Mouse (Mus musculus) liver, embryonic 14.5 days (tissue): ENCODE results near the gene Tmc6. TPM values are rescaled to one million over a fixed set of nuclear protein-coding genes. Genes with fewer than 3 reads are reported as not detected.

ENCODE experiments used
- ATAC-seq: fragments of 200-750 bp; cut with Nextera tagmentation; 2 replicates; pipeline ENCODE4 v1.8.0; 2017; ENCODE audit warnings: moderate number of reproducible peaks, mild to moderate bottlenecking, moderate library complexity; ENCODE audit not compliant: insufficient read depth
- DNase-seq, 3 experiments: peaks; one replicate each; pipeline ENCODE4 v3.0.0-alpha.2; 2012 to 2013; ENCODE audit warnings: low read depth in 3 of 3, low spot score in 3 of 3
- H3K27ac ChIP-seq: fragments of 300-500 bp; sonication (generic); 2 replicates; pipeline ENCODE4 v1.5.1; 2014; ENCODE audit warnings: moderate library complexity, mild to moderate bottlenecking, control low read depth, inconsistent platforms
- H3K27me3 ChIP-seq: fragments of 300-500 bp; sonication (generic); 2 replicates; pipeline ENCODE4 v1.6.1; 2014; ENCODE audit warnings: mild to moderate bottlenecking, low read length, moderate library complexity; ENCODE audit not compliant: control insufficient read depth, insufficient read depth
- H3K36me3 ChIP-seq: fragments of 300-500 bp; sonication (generic); replicated peaks from 2 replicates; pipeline ENCODE4 v1.6.1; 2014; ENCODE audit warnings: low read depth; ENCODE audit not compliant: control insufficient read depth, insufficient read depth
- H3K4me1 ChIP-seq, 2 experiments: fragments of 200-500 bp in 1 of 2; fragments of 300-500 bp in 1 of 2; sonication (generic) in 1 of 2; replicated peaks; 2 replicates each; pipeline ENCODE4 v1.6.1; 2012 to 2014; ENCODE audit warnings: antibody characterized with exemption in 1 of 2, inconsistent platforms in 1 of 2, low read length in 1 of 2; ENCODE audit not compliant: control insufficient read depth in 2 of 2, insufficient read depth in 2 of 2
- H3K4me2 ChIP-seq: fragments of 300-500 bp; sonication (generic); 2 replicates; pipeline ENCODE4 v1.6.1; 2014; ENCODE audit warnings: low read depth, mild to moderate bottlenecking, control low read depth, moderate library complexity
- H3K4me3 ChIP-seq, 2 experiments: fragments of 200-500 bp in 1 of 2; fragments of 300-500 bp in 1 of 2; sonication (generic) in 1 of 2; 2 replicates each; pipeline ENCODE4 v1.5.1; 2012 to 2014; ENCODE audit warnings: low read depth in 2 of 2, low read length in 2 of 2, mild to moderate bottlenecking in 2 of 2, control low read depth in 1 of 2, inconsistent platforms in 1 of 2, moderate library complexity in 1 of 2; ENCODE audit not compliant: insufficient read depth in 1 of 2
- H3K9ac ChIP-seq: fragments of 300-500 bp; sonication (generic); replicated peaks from 2 replicates; pipeline ENCODE4 v1.6.1; 2014; ENCODE audit warnings: mild to moderate bottlenecking, control low read depth, moderate library complexity
- H3K9me3 ChIP-seq: fragments of 300-500 bp; sonication (generic); 2 replicates; pipeline ENCODE4 v1.6.1; 2016; ENCODE audit warnings: low read length, mixed read lengths; ENCODE audit not compliant: control insufficient read depth
- CTCF ChIP-seq: IDR thresholded peaks from 2 replicates; pipeline ENCODE4 v1.5.1; 2016; ENCODE audit warnings: antibody characterized with exemption, low read depth, control low read depth
- EP300 ChIP-seq: IDR thresholded peaks from 2 replicates; pipeline ENCODE4 v1.6.1; 2016; ENCODE audit warnings: antibody characterized with exemption, low read depth
- WGBS: fragments of 180-500 bp; shearing (Covaris S2); extraction: QIAGEN DNeasy Blood & Tissue Kit; methylation state at CpG from one replicate; pipeline ENCODE4 v1.1.7; 2014; ENCODE audit not compliant: insufficient replicate concordance; 5-methylcytosine and 5-hydroxymethylcytosine counted together
- polyA plus RNA-seq, 2 experiments: library from polyadenylated mRNA; depleted of rRNA in 1 of 2; stranded (reverse) in 1 of 2; unstranded in 1 of 2; fragments of >200 nt; fragmentation: Nextera tagmentation in 1 of 2; extraction: Ambion mirVana in 1 of 2; gene quantifications; 2 replicates each; pipeline versions ENCODE4 v1.2.1 to v1.2.3; 2012 to 2014

Tmc6 gene
- polyA plus RNA-seq, 2 experiments, result 40.5 to 51.8 TPM

- no peak overlapping the region for H3K27ac ChIP-seq
- no peak for DNase-seq
- 75% methylated on average over 5 of the region's 5 CpGs for WGBS
- H3K4me3 ChIP-seq, result no peak overlapping the region
- ATAC-seq, result no peak
- no peak overlapping the region for H3K4me2 ChIP-seq
- no peaks in the 10 kb centered on the region for H3K27me3 ChIP-seq
- no peak for TF ChIP-seq CTCF
- no peak for TF ChIP-seq EP300
- H3K36me3 ChIP-seq, result peaks cover 9% of the 10 kb centered on the region
- H3K4me1 ChIP-seq, result peaks cover 0 to 1% of the 10 kb centered on the region in 2 experiments; a peak in 2 of 4 replicates
- no peak overlapping the region for H3K9ac ChIP-seq
- no peaks in the 10 kb centered on the region for H3K9me3 ChIP-seq
Observed at GRCm38 (mm10) chr11:117738123-117738522, 43.9 kb downstream of the Tmc6 start.

DNA sequence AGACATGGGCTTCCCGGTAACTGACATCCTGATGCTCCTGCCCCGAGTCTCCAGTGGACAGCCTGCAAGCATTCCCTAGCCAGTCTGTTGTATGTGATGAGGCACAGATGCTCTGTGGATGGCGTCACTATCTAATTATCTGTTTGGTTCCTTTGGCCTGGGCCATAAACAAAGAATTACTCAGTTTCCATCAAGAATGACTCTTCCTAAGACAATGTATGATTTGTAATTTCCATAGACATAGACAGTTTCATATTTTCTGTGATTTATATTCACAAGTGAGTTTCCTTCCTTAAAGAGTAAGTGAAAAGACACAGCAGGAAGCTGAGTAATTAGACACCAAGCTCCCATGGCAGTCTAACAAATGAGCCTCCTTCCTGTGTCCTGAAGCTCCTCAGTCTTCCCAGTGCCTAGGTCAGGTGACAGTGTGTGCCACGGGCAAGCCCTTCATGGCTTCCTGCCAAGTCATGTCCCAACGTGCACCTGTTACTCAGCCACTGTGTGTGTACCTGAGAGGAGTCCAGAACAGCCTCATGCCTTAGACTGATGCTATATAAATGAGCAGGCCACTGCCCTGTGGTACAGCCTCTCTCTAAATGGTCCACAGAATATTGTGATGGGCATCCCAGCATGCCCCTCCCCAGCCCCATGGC is 45.8 kb downstream of the Tmc6 start:
- Histone ChIP-seq H3K4me1 (no peaks in the 10 kb centered on the region), H3K4me3 (no peak overlapping the region), H3K27me3 (no peaks in the 10 kb centered on the region), H3K27ac (no peak overlapping the region), H3K9ac (no peak overlapping the region), H3K9me3 (no peaks in the 10 kb centered on the region), H3K36me3 (peaks cover 2% of the 10 kb centered on the region), H3K4me2 (no peak overlapping the region)
- ATAC-seq (no peak), DNase-seq (no peak)
- WGBS, result 73% methylated on average over 5 of the region's 5 CpGs
- TF ChIP-seq CTCF, result no peak

DNA sequence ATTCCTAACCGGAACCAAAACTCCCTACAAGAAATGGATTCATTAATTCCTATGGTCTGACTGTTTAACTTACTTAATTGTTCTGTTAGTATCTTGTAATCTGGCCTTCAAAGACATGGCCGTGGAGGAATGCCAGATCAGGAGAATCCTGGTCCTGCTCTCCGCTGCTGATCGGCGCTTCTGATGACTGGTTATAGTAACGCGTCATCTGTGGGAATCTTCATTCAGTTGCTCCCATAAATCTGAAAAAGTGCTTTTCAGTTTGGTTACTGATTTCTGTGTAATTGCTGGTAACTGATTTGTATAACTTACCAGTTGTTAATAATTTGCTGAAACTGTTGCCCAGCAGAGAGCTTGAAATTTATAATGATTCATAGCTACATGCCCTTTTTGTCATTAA is 50.5 kb downstream of the Tmc6 start:
- Histone ChIP-seq H3K27me3 (no peaks in the 10 kb centered on the region), H3K36me3 (peaks cover 2% of the 10 kb centered on the region; the same call in 1 of the 2 replicates), H3K27ac (no peak overlapping the region), H3K4me1 (peaks cover 0 to 2% of the 10 kb centered on the region in 2 experiments; a peak in 1 of 4 replicates), H3K4me2 (no peak overlapping the region), H3K4me3 (no peak overlapping the region), H3K9ac (no peak overlapping the region), H3K9me3 (no peaks in the 10 kb centered on the region)
- DNase-seq, result no peak
- WGBS, result 89% methylated on average over 7 of the region's 7 CpGs
- no peak for TF ChIP-seq CTCF
- TF ChIP-seq EP300, result no peak
- ATAC-seq, result no peak

- no peak overlapping the region for H3K27ac ChIP-seq
- 73% methylated on average over 4 of the region's 4 CpGs for WGBS
- no peak for ATAC-seq
Observed at GRCm38 (mm10) chr11:117730490-117730838, 51.5 kb downstream of the Tmc6 start.

DNA sequence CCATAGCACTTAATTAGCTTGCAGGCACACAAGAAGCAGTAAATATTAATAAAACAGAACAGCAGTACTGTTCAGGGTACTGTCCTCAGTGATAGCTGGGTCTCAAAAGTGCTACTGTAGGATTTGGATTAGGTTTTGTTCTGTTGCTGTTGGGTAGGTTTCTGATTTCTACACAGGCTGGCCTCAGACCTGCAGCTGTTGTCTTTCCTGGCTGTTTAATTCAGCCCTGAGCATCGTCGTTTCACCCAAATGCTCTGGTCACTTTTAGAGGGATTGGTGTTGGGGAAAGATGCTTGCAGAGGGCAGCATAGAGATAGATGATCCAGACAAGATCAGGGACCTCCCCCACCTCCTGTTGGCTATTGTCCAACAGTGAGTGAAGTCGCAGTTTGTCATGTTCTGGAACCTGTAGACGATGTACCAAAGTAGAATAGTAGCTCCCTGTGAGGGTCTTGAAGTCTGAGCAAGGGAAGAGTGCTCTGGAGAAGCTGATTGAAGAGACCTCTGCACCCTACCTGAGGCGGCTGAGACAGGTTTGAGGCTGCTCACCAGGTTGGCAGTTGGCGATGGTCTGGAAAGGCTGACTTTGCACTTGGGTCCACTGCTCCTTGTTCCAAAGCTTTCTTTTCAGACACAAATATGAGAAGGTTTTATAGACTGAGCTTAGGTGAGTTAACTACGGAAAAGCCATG is 52.1 kb downstream of the Tmc6 start:
- no peak overlapping the region for H3K9ac ChIP-seq
- no peak for TF ChIP-seq EP300
- no peak for TF ChIP-seq CTCF
- 74% methylated on average over 7 of the region's 7 CpGs for WGBS
- no peak overlapping the region for H3K4me3 ChIP-seq
- no peaks in the 10 kb centered on the region for H3K36me3 ChIP-seq
- H3K4me1 ChIP-seq, result peaks cover 0 to 2% of the 10 kb centered on the region in 2 experiments; a peak in 1 of 4 replicates
- no peaks in the 10 kb centered on the region for H3K9me3 ChIP-seq
- no peak overlapping the region for H3K4me2 ChIP-seq
- DNase-seq (no peak), ATAC-seq (no peak)
- H3K27me3 ChIP-seq, result no peaks in the 10 kb centered on the region
- no peak overlapping the region for H3K27ac ChIP-seq

More at GRCm38 (mm10) chr11:117730490-117730838, 51.5 kb downstream of the Tmc6 start:
- Histone ChIP-seq H3K4me3 (no peak overlapping the region), H3K27me3 (no peaks in the 10 kb centered on the region), H3K9ac (no peak overlapping the region), H3K4me1 (peaks cover 0 to 2% of the 10 kb centered on the region in 2 experiments; a peak in 1 of 4 replicates), H3K9me3 (no peaks in the 10 kb centered on the region), H3K36me3 (no peaks in the 10 kb centered on the region), H3K4me2 (no peak overlapping the region)
- TF ChIP-seq EP300 (no peak), CTCF (no peak)
- no peak for DNase-seq
